Mouse (Mus musculus) liver, embryonic 11.5 days (tissue): ENCODE results near the gene Ralgapb. TPM values are rescaled to one million over a fixed set of nuclear protein-coding genes. Genes with fewer than 3 reads are reported as not detected.
A peak's percentile ranks its signal among the peaks of the same experiment; 100 is the strongest.

ENCODE experiments used
- ATAC-seq: fragments of 200-750 bp; cut with Nextera tagmentation; replicated peaks from 2 replicates; pipeline ENCODE4 v1.8.0; 2017; ENCODE audit warnings: moderate number of reproducible peaks, mild to moderate bottlenecking, moderate TSS enrichment, moderate library complexity; ENCODE audit not compliant: low FRiP score
- DNase-seq: peaks from one replicate; pipeline ENCODE4 v3.0.0-alpha.2; 2017; ENCODE audit warnings: low spot score
- H3K27ac ChIP-seq: fragments of 300-500 bp; sonication (generic); 2 replicates; pipeline ENCODE4 v1.5.1; 2014; ENCODE audit warnings: mild to moderate bottlenecking, low read depth, low read length, control low read depth
- H3K27me3 ChIP-seq: fragments of 300-500 bp; sonication (generic); replicated peaks from 2 replicates; pipeline ENCODE4 v1.6.1; 2014; ENCODE audit warnings: low read length, mixed read lengths; ENCODE audit not compliant: control insufficient read depth, insufficient read depth
- H3K36me3 ChIP-seq: fragments of 300-500 bp; sonication (generic); 2 replicates; pipeline ENCODE4 v1.6.1; 2014; ENCODE audit warnings: mild to moderate bottlenecking, low read length, moderate library complexity, mixed read lengths; ENCODE audit not compliant: control insufficient read depth, insufficient read depth
- H3K4me1 ChIP-seq: fragments of 300-500 bp; sonication (generic); replicated peaks from 2 replicates; pipeline ENCODE4 v1.6.1; 2014; ENCODE audit warnings: low read length, mixed read lengths; ENCODE audit not compliant: control insufficient read depth, insufficient read depth
- H3K4me2 ChIP-seq: fragments of 300-500 bp; sonication (generic); 2 replicates; pipeline ENCODE4 v1.6.1; 2014; ENCODE audit warnings: mild to moderate bottlenecking, control low read depth, moderate library complexity
- H3K4me3 ChIP-seq: fragments of 300-500 bp; sonication (generic); 2 replicates; pipeline ENCODE4 v1.5.1; 2014; ENCODE audit warnings: low read depth, low read length, control low read depth
- H3K9ac ChIP-seq: fragments of 300-500 bp; sonication (generic); 2 replicates; pipeline ENCODE4 v1.6.1; 2014; ENCODE audit warnings: low read depth, low read length, control low read depth
- H3K9me3 ChIP-seq: fragments of 300-500 bp; sonication (generic); 2 replicates; pipeline ENCODE4 v1.6.1; 2016; ENCODE audit warnings: low read length, inconsistent platforms, mixed read lengths; ENCODE audit not compliant: control insufficient read depth
- WGBS: fragments of 180-500 bp; shearing (Covaris S2); extraction: QIAGEN DNeasy Blood & Tissue Kit; methylation state at CpG from one replicate; pipeline ENCODE4 v1.1.7; 2014; 5-methylcytosine and 5-hydroxymethylcytosine counted together
- polyA plus RNA-seq: library from polyadenylated mRNA; unstranded; fragments of >200 nt; fragmentation: Nextera tagmentation; extraction: Ambion mirVana; gene quantifications from 2 replicates; pipeline ENCODE4 v1.2.1, GENCODE M21; 2014

Gene Ralgapb
- polyA plus RNA-seq, 1 experiment from 2014 or later = 14.3 TPM

- 59% methylated on average over 1 of the region's 1 CpGs for WGBS
- Histone ChIP-seq H3K9me3 (no peaks in the 10 kb centered on the region), H3K9ac (no peak overlapping the region), H3K27me3 (no peaks in the 10 kb centered on the region), H3K36me3 (no peaks in the 10 kb centered on the region), H3K4me1 (peaks cover 27% of the 10 kb centered on the region), H3K4me2 (no peak overlapping the region), H3K4me3 (no peak overlapping the region), H3K27ac (no peak overlapping the region)
- ATAC-seq = no peak
- DNase-seq = no peak
These were observed 6.2 kb downstream of the Ralgapb start for GRCm38 (mm10) chr2:158415826-158416225.

- Histone ChIP-seq H3K9ac (no peak overlapping the region; the same call in 1 of the 2 replicates), H3K9me3 (no peaks in the 10 kb centered on the region), H3K4me2 (no peak overlapping the region), H3K36me3 (peaks cover under 1% of the 10 kb centered on the region; the same call in 1 of the 2 replicates), H3K4me1 (peaks cover 8% of the 10 kb centered on the region), H3K27ac (no peak overlapping the region), H3K27me3 (no peaks in the 10 kb centered on the region), H3K4me3 (no peak overlapping the region)
- DNase-seq = no peak
- no peak for ATAC-seq
- 82% methylated on average over 1 of the region's 1 CpGs for WGBS
These were observed 9.0 kb downstream of the Ralgapb start for GRCm38 (mm10) chr2:158418663-158419062.

DNA sequence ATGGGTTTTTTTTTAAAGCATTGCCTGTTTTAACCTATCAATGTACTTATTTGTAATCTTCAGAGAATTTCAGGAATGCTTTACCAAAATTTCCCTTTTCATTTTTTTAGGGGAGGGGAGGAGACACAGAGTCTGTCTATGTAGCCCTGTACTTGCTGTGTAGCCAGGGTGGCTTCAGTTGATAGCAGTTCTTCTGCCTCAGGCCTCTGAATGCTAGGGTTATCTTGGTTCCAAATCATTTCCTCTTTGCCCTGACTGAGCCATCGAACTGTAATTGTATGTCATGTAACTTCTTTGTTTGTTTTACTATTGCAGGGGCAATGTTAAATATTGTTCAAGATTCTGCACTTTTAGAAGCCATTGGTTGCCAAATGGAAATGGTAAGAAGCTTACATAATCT is 36.2 kb downstream of the Ralgapb start:
- 44% methylated on average over 1 of the region's 1 CpGs for WGBS
- H3K4me2 ChIP-seq = no peak overlapping the region
- no peak overlapping the region for H3K9ac ChIP-seq
- peak; percentile 73; the same call in 1 of the 2 replicates for ATAC-seq
- no peaks in the 10 kb centered on the region for H3K27me3 ChIP-seq
- H3K27ac ChIP-seq = no peak overlapping the region
- no peaks in the 10 kb centered on the region for H3K9me3 ChIP-seq
- DNase-seq = no peak
- 0 out of 2 replicates have a peak, but pooled peaks cover 3% of the 10 kb centered on the region for H3K36me3 ChIP-seq
- peaks cover 4% of the 10 kb centered on the region; the same call in 1 of the 2 replicates for H3K4me1 ChIP-seq
- no peak overlapping the region for H3K4me3 ChIP-seq

DNA sequence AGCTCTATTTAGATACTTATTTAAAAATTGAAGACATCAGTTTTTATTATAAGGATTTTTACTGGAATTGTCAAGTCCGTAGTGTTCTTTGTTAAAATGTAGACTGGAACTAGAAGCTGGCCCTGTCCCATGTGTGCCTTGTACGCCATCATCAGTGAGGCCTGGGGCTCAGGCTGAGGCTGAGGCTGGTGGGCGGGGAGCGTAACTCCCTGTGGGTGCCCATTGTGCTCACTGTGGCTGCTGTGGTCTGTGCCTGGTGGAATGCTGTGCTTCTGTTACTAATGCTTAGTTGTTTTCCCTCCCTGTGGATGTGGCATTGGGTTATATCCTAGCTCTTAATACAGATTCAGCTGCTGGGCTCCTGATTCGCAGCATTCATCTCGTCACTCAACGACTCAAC is 40.2 kb downstream of the Ralgapb start:
- peaks cover 3% of the 10 kb centered on the region; the same call in 1 of the 2 replicates for H3K36me3 ChIP-seq

GRCm38 (mm10) chr2:158456451-158456850 is 46.8 kb downstream of the Ralgapb start:
- Histone ChIP-seq H3K27me3 (no peaks in the 10 kb centered on the region), H3K27ac (no peak overlapping the region), H3K4me3 (no peak overlapping the region), H3K9me3 (no peaks in the 10 kb centered on the region), H3K4me2 (no peak overlapping the region), H3K4me1 (no peaks in the 10 kb centered on the region), H3K9ac (no peak overlapping the region), H3K36me3 (peaks cover 18% of the 10 kb centered on the region; the same call in 1 of the 2 replicates)
- 88% methylated on average over 4 of the region's 4 CpGs for WGBS
- ATAC-seq = no peak
- no peak for DNase-seq

More for the DNA sequence above, 40.2 kb downstream of the Ralgapb start:
- Histone ChIP-seq H3K27ac (no peak overlapping the region), H3K4me1 (peaks cover 4% of the 10 kb centered on the region; the same call in 1 of the 2 replicates), H3K9me3 (no peaks in the 10 kb centered on the region), H3K9ac (no peak overlapping the region), H3K27me3 (no peaks in the 10 kb centered on the region), H3K4me2 (no peak overlapping the region), H3K4me3 (no peak overlapping the region)
- DNase-seq = no peak
- WGBS = 93% methylated on average over 7 of the region's 7 CpGs
- no peak for ATAC-seq

DNA sequence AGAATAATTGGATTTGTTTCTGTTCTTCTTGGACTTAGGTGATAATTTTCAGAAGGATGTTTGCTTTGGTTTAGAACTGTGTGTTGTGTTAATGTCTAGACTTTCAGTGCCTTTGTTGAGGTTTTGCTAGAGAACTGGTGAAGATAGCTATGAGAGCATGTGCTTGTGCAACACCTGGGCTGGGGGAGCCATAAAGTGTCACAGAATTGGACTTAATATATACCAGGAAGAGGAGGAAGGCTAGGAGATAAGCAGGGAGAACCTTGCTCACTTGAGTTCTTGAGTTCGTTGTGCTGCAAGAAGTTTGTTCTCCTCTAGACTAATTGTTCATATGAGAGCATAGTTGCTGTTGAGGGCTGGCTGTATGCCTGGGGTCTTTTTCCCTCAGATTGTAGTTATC is 48.0 kb downstream of the Ralgapb start:
- no peak overlapping the region for H3K4me3 ChIP-seq
- DNase-seq (no peak), ATAC-seq (no peak)
- H3K4me1 ChIP-seq = no peaks in the 10 kb centered on the region
- no peak overlapping the region for H3K9ac ChIP-seq
- no peak overlapping the region for H3K4me2 ChIP-seq
- peaks cover 18% of the 10 kb centered on the region; the same call in 1 of the 2 replicates for H3K36me3 ChIP-seq
- no peaks in the 10 kb centered on the region for H3K9me3 ChIP-seq
- no peak overlapping the region for H3K27ac ChIP-seq
- H3K27me3 ChIP-seq = no peaks in the 10 kb centered on the region
- 84% methylated on average over 1 of the region's 1 CpGs for WGBS

DNA sequence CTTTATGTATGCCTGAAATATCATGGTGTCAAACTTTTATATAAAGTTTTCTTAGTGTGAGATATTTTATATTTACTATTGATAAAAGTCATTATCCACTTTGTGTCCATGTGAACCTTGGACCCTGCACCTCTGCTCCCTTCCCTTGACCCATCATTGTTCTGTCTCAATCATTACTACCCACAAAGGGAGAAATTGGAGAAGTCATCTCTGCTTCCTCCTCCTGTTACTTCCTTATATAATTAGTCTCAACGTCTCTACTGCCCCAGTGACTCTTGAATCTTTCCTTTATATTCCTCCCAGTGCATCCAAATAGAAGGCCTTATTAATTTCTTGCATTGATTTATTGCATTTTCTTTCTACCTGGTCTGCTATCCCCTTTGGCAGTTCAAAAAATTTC is 52.8 kb downstream of the Ralgapb start:
- Histone ChIP-seq H3K27me3 (no peaks in the 10 kb centered on the region), H3K4me3 (no peak overlapping the region), H3K9me3 (no peaks in the 10 kb centered on the region), H3K4me1 (no peaks in the 10 kb centered on the region), H3K9ac (no peak overlapping the region), H3K4me2 (no peak overlapping the region), H3K27ac (no peak overlapping the region), H3K36me3 (peaks cover 16% of the 10 kb centered on the region; the same call in 1 of the 2 replicates)
- DNase-seq (no peak), ATAC-seq (no peak)
- 52% methylated on average over 1 of the region's 1 CpGs for WGBS

- Histone ChIP-seq H3K4me2 (no peak overlapping the region), H3K4me1 (no peaks in the 10 kb centered on the region), H3K36me3 (peaks cover 10% of the 10 kb centered on the region; the same call in 1 of the 2 replicates), H3K9ac (no peak overlapping the region), H3K27me3 (no peaks in the 10 kb centered on the region), H3K9me3 (no peaks in the 10 kb centered on the region), H3K4me3 (no peak overlapping the region), H3K27ac (no peak overlapping the region)
- ATAC-seq (no peak), DNase-seq (no peak)
- WGBS = 91% methylated on average over 1 of the region's 1 CpGs
These were observed 64.5 kb downstream of the Ralgapb start for GRCm38 (mm10) chr2:158474159-158474558.

GRCm38 (mm10) chr2:158477640-158478039 is 68.0 kb downstream of the Ralgapb start:
- H3K36me3 ChIP-seq = peaks cover 10% of the 10 kb centered on the region; the same call in 1 of the 2 replicates
- WGBS = 78% methylated on average over 3 of the region's 3 CpGs
- no peaks in the 10 kb centered on the region for H3K9me3 ChIP-seq
- DNase-seq (no peak), ATAC-seq (no peak)
- H3K4me1 ChIP-seq = no peaks in the 10 kb centered on the region
- no peak overlapping the region for H3K27ac ChIP-seq
- H3K9ac ChIP-seq = no peak overlapping the region
- H3K4me2 ChIP-seq = no peak overlapping the region
- no peaks in the 10 kb centered on the region for H3K27me3 ChIP-seq
- no peak overlapping the region for H3K4me3 ChIP-seq
